Mouse (Mus musculus): ENCODE results near the gene Vmn1r208. TPM values are rescaled to one million over a fixed set of nuclear protein-coding genes. Genes with fewer than 3 reads are reported as not detected.
"Not testable (repeated sequence)": the region's sequence is repeated elsewhere in the genome, so short reads cannot be mapped to it uniquely, and the experiment has no call there.

Gene Vmn1r208
- total RNA-seq (2021), result not detected
- long read RNA-seq, experiment 1, result 0 reads
- long read RNA-seq, experiment 2, result 0 reads

DNA sequence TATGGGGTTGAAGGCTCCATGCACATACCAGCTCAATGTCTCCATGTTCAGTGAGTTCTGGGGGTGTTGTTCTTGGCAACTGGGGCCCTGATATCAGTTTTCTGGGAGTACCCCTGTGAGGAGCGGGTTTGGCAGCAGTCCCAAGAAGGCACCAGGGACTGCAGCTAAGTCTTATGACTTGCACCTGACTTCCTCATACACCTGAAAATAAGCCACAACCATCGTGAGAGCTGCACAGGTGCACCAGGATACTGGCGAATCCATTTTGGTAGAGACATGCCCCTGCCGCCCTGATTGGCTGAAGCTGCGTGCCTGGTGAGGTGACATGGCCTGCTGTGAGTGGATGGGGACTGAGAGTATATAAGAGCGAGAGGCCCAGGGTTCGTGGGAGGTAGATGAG is at the start of gene Vmn1r208:
Vmn1r208 (minus strand) TSS at position 101 of the 400 bp plus-strand sequence.
- intact Hi-C loops (cut with DNase I); H3K4me3 ChIP-seq; H3K27ac ChIP-seq; DNase-seq: not testable (repeated sequence)

DNA sequence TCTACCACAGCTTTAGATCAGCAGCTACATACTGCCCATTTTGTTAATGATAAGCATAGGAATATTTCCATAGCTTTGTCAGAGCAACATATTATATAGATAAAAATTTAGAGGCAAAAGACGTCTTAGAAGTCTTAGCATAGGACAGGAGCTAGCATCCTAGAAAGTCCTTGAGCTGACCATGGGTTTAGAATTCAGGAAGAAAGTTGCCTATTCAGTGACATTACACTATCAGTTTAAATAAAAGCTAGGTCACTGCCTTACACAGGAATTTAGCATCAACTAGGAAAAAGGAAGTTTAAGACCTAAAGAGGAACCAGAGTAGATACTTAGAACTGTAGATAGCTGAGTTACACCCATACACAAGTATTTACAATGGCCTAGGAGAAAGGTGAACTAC is 44.4 kb upstream of the Vmn1r208 start:
- DNase-seq; H3K4me3 ChIP-seq; H3K27ac ChIP-seq; intact Hi-C loops (cut with DNase I): not testable (repeated sequence)

DNA sequence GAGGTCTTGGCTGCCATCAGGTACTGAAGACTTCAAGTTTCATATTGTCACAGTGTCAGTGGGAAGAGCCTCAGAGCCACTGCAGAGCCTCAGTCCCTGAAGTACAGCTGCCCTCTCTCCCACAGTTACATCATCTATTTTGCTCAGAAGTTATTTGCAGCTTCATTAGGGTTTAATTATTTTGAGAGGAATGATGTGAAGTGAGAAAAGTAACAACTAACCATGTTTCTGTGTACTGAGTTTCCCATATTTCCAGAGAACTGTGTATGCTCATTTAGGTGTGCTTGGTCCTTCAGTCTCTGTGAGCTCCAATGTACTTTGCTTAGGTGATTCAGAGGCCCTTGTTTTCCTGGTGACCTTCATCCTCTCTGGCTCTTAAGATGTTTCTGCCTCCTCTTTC is 32.4 kb upstream of the Vmn1r208 start, which contains the start of gene Vmn1r209:
Vmn1r209 (minus strand) TSS at position 101 of the 400 bp plus-strand sequence.
- DNase-seq; H3K27ac ChIP-seq; H3K4me3 ChIP-seq; intact Hi-C loops (cut with DNase I): not testable (repeated sequence)

DNA sequence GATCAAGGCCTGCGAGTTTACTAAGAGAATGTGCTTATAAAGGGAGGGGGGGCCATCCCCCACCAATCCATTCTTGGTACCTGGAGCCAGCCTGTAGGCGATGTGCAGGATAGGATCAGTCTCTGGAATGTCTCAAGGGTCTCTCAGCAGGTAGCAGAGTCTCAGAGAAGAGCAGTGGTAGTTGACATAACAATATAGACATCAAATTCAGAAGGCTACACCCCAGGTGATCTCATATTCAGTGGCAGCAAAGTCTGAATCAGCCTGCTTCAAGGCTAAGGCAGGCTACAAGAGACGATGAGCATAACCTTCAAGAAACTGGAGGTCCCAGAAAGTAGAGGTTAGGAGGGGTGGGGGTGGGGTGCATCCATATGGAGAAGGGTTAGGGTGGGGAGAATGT is 10.9 kb upstream of the Vmn1r208 start:
- intact Hi-C loops (cut with DNase I); H3K4me3 ChIP-seq; H3K27ac ChIP-seq; DNase-seq: not testable (repeated sequence)

DNA sequence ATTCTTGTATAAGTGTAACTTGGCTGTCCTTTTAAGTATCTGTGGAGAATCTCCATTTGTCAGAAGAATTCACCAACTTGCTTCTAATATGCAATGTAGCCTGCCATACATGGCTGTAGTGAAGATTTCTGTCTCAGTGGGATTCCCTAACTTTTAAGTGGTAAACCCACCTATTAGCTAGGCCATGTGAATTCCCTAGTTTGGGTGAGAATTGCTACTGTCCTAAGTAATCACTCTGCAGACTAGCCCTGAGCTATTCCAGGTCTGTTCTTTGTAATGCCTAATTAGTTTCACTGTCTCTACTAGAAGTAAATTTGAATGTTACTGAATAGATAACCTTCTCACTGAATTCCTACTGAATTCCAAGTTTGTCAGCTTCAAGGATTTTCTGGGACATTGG is 7.0 kb upstream of the Vmn1r208 start:
- H3K4me3 ChIP-seq; DNase-seq; intact Hi-C loops (cut with DNase I); H3K27ac ChIP-seq: not testable (repeated sequence)

DNA sequence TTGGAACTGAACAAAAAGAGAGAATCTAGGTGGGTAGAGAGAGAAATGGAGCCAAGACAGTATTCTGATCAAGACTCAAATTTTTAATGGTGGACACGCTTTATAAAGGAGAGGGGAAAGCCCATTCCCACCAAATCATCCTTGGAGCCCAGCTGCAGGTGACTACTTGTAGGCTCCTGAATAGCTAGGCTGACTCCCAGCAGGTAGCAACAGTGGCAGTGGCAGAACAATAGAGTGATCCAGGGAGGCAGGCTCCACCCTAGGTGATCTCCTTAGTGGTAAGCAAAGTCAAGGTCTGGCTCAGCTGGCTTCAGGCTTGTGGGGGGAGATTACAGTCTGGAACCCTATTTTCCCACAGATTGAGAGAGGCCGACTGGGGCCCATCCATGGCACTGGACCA is 5.6 kb downstream of the Vmn1r208 start:
- H3K4me3 ChIP-seq; intact Hi-C loops (cut with DNase I); DNase-seq; H3K27ac ChIP-seq: not testable (repeated sequence)

DNA sequence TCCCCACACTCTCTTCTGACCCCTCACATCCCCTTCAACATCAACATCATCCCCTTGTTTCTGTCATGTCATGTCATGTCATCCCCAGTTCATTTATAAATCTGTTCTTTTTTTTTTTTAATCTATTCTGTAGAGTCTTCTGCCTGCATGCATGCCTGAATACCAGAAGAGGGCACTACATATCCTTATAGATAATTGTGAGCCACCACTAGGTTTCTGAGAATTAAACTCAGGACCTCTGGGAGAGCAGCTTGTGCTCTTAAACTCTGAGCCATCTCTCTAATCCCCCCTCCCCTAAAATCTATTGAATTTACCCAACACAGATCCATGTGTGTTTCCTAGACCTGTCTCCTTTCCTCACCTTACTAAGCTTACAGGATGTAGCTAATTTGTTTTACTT is 29.7 kb downstream of the Vmn1r208 start:
- Histone ChIP-seq H3K27ac (no peak overlapping the region), H3K4me3 (no peak overlapping the region)
- intact Hi-C loops (cut with DNase I), result no loop called here
- no peak for DNase-seq
- TF ChIP-seq CTCF (IDR thresholded peaks at IDR 0.05), result no peak

DNA sequence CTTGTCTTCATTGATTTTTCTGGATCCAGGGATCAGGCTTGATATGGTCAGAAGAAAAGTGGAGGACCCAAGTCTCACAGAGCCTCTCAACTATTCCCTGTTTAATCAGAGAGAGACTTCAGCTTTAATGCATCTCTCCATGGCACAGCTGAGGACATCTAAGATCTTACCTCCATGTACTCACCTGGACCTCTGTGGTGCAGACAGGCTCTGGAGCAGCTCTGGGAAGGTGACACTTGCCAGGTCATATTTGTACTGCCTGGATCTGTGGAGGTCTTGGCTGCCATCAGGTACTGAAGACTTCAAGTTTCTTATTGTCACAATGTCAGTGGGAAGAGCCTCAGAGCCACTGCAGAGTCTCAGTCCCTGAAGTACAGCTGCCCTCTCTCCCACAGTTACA is 47.7 kb downstream of the Vmn1r208 start, which contains the start of gene Vmn1r207-ps:
Vmn1r207-ps (minus strand) TSS at position 101 of the 400 bp plus-strand sequence.
- DNase-seq; intact Hi-C loops (cut with DNase I); H3K4me3 ChIP-seq; H3K27ac ChIP-seq: not testable (repeated sequence)

Other genes with a start within 250 kb of the Vmn1r208 start
- not detected for gene Vmn1r204, start 224.2 kb downstream of the Vmn1r208 start, total RNA-seq (2021)
- gene Vmn1r205, start 184.4 kb downstream of the Vmn1r208 start, total RNA-seq (2021), result not detected
- gene Vmn1r206, start 153.1 kb downstream of the Vmn1r208 start, total RNA-seq (2021), result not detected
- under 1 TPM in 1 of 2 experiments, not detected in 1; 0.06 TPM for gene Vmn1r207-ps, start 47.8 kb downstream of the Vmn1r208 start, total RNA-seq (2021)
- gene Vmn1r209, start 32.3 kb upstream of the Vmn1r208 start, total RNA-seq (2021), result under 1 TPM in 1 of 2 experiments, not detected in 1; 0.05 TPM
- gene Vmn1r210, start 53.9 kb upstream of the Vmn1r208 start, total RNA-seq (2021), result not detected
- not detected for gene Vmn1r211, start 80.2 kb upstream of the Vmn1r208 start, total RNA-seq (2021)
- gene Vmn1r212, start 106.8 kb upstream of the Vmn1r208 start, total RNA-seq (2021), result not detected
- gene Vmn1r213, start 230.3 kb upstream of the Vmn1r208 start, total RNA-seq (2021), result not detected